Mouse (Mus musculus) fibroblast of lung, adult 2 months (primary cell): ENCODE data around the gene Vmn2r6.
"Not testable (repeated sequence)": the region's sequence is repeated elsewhere in the genome, so short reads cannot be mapped to it uniquely, and the experiment has no call there.

Source experiments
- DNase-seq: peaks from one replicate; pipeline ENCODE4 v3.0.0-alpha.2; 2011; ENCODE audit warnings: low read depth

Gene Vmn2r6

GRCm38 (mm10) chr3:64565730-64566129 is at the start of gene Vmn2r6:
Gene Vmn2r6 (minus strand): TSS chr3:64565830.
- not testable (repeated sequence) for DNase-seq

- no peak for DNase-seq
Observed at GRCm38 (mm10) chr3:64587618-64588017, 22.0 kb upstream of the Vmn2r6 start.

GRCm38 (mm10) chr3:64568793-64569192 is 3.2 kb upstream of the Vmn2r6 start:
- not testable (repeated sequence) for DNase-seq

- not testable (repeated sequence) for DNase-seq
Observed at GRCm38 (mm10) chr3:64523585-64523984, 42.0 kb downstream of the Vmn2r6 start.

- not testable (repeated sequence) for DNase-seq
Observed at GRCm38 (mm10) chr3:64509742-64510141, 55.9 kb downstream of the Vmn2r6 start, which contains the start of gene Vmn2r5. Gene Vmn2r5 (minus strand): TSS chr3:64509842.
